Mouse (Mus musculus) neural tube, embryonic 12.5 days (tissue): ENCODE data around the gene Bicc1. TPM values are rescaled to one million over a fixed set of nuclear protein-coding genes. Genes with fewer than 3 reads are reported as not detected.

Experiments
- ATAC-seq: fragments of 200-750 bp; cut with Nextera tagmentation; 2 replicates; pipeline ENCODE4 v1.8.0; 2017; ENCODE audit warnings: low read depth, mild to moderate bottlenecking, moderate TSS enrichment, moderate library complexity; ENCODE audit not compliant: low FRiP score
- H3K27ac ChIP-seq: fragments of 300-500 bp; sonication (generic); 2 replicates; pipeline ENCODE4 v1.5.1; 2016
- H3K27me3 ChIP-seq: fragments of 300-500 bp; sonication (generic); replicated peaks from 2 replicates; pipeline ENCODE4 v1.6.1; 2016; ENCODE audit warnings: mild to moderate bottlenecking
- H3K36me3 ChIP-seq: fragments of 300-500 bp; sonication (generic); 2 replicates; pipeline ENCODE4 v1.6.1; 2016; ENCODE audit warnings: mild to moderate bottlenecking
- H3K4me1 ChIP-seq: fragments of 300-500 bp; sonication (generic); 2 replicates; pipeline ENCODE4 v1.6.1; 2016
- H3K4me2 ChIP-seq: fragments of 300-500 bp; sonication (generic); replicated peaks from 2 replicates; pipeline ENCODE4 v1.6.1; 2016; ENCODE audit warnings: mild to moderate bottlenecking
- H3K4me3 ChIP-seq: fragments of 300-500 bp; sonication (generic); 2 replicates; pipeline ENCODE4 v1.5.1; 2016
- H3K9ac ChIP-seq: fragments of 300-500 bp; sonication (generic); 2 replicates; pipeline ENCODE4 v1.6.1; 2016; ENCODE audit warnings: mild to moderate bottlenecking
- H3K9me3 ChIP-seq: fragments of 300-500 bp; sonication (generic); 2 replicates; pipeline ENCODE4 v1.6.1; 2016; ENCODE audit warnings: mild to moderate bottlenecking
- WGBS: fragments of 180-500 bp; shearing (Covaris S2); methylation state at CpG from one replicate; pipeline ENCODE4 v1.1.7; 2016; 5-methylcytosine and 5-hydroxymethylcytosine counted together
- polyA plus RNA-seq: library from polyadenylated mRNA; unstranded; fragments of >200 nt; fragmentation: Nextera tagmentation; extraction: Ambion mirVana; gene quantifications from 2 replicates; pipeline ENCODE4 v1.2.1, GENCODE M21; 2016

The Bicc1 gene
- polyA plus RNA-seq, 1 experiment from 2014 or later = 7.7 TPM

GRCm38 (mm10) chr10:71181931-71182330 lies 22.4 kb upstream of the Bicc1 start:
- Histone ChIP-seq H3K9ac (no peak overlapping the region), H3K27ac (no peak overlapping the region), H3K36me3 (no peaks in the 10 kb centered on the region), H3K27me3 (no peaks in the 10 kb centered on the region), H3K4me2 (no peak overlapping the region), H3K4me1 (no peaks in the 10 kb centered on the region), H3K9me3 (no peaks in the 10 kb centered on the region), H3K4me3 (no peak overlapping the region)
- no peak for ATAC-seq
- 83% methylated on average over 4 of the region's 4 CpGs for WGBS

- ATAC-seq = no peak
Measured at GRCm38 (mm10) chr10:71181091-71181490, 21.6 kb upstream of the Bicc1 start.

GRCm38 (mm10) chr10:71180057-71180456 lies 20.6 kb upstream of the Bicc1 start:
- no peak for ATAC-seq

More at GRCm38 (mm10) chr10:71181091-71181490, 21.6 kb upstream of the Bicc1 start:
- H3K4me1 ChIP-seq = no peaks in the 10 kb centered on the region
- WGBS = 85% methylated on average over 2 of the region's 2 CpGs
- no peak overlapping the region for H3K4me3 ChIP-seq
- no peaks in the 10 kb centered on the region for H3K36me3 ChIP-seq
- H3K4me2 ChIP-seq = no peak overlapping the region
- H3K27me3 ChIP-seq = no peaks in the 10 kb centered on the region
- no peaks in the 10 kb centered on the region for H3K9me3 ChIP-seq
- no peak overlapping the region for H3K9ac ChIP-seq
- no peak overlapping the region for H3K27ac ChIP-seq

GRCm38 (mm10) chr10:71177201-71177600 lies 17.7 kb upstream of the Bicc1 start:
- Histone ChIP-seq H3K36me3 (no peaks in the 10 kb centered on the region), H3K9ac (no peak overlapping the region), H3K9me3 (no peaks in the 10 kb centered on the region), H3K4me3 (no peak overlapping the region), H3K27me3 (no peaks in the 10 kb centered on the region), H3K4me1 (no peaks in the 10 kb centered on the region), H3K27ac (no peak overlapping the region), H3K4me2 (no peak overlapping the region)
- no peak for ATAC-seq
- 90% methylated on average over 7 of the region's 7 CpGs for WGBS

More at GRCm38 (mm10) chr10:71180057-71180456, 20.6 kb upstream of the Bicc1 start:
- H3K4me1 ChIP-seq = no peaks in the 10 kb centered on the region
- H3K27ac ChIP-seq = no peak overlapping the region
- H3K9ac ChIP-seq = no peak overlapping the region
- H3K4me2 ChIP-seq = no peak overlapping the region
- 73% methylated on average over 2 of the region's 2 CpGs for WGBS
- no peak overlapping the region for H3K4me3 ChIP-seq
- H3K9me3 ChIP-seq = no peaks in the 10 kb centered on the region
- no peaks in the 10 kb centered on the region for H3K27me3 ChIP-seq
- H3K36me3 ChIP-seq = no peaks in the 10 kb centered on the region

- H3K9ac ChIP-seq = no peak overlapping the region
- H3K4me2 ChIP-seq = no peak overlapping the region
- no peaks in the 10 kb centered on the region for H3K36me3 ChIP-seq
- no peak for ATAC-seq
- no peaks in the 10 kb centered on the region for H3K4me1 ChIP-seq
- 75% methylated on average over 8 of the region's 8 CpGs for WGBS
- no peaks in the 10 kb centered on the region for H3K27me3 ChIP-seq
- H3K9me3 ChIP-seq = no peaks in the 10 kb centered on the region
- no peak overlapping the region for H3K4me3 ChIP-seq
- H3K27ac ChIP-seq = no peak overlapping the region
Measured at GRCm38 (mm10) chr10:71176341-71176740, 16.8 kb upstream of the Bicc1 start.

GRCm38 (mm10) chr10:71175280-71175679 lies 15.8 kb upstream of the Bicc1 start:
- Histone ChIP-seq H3K36me3 (no peaks in the 10 kb centered on the region), H3K4me3 (no peak overlapping the region), H3K9ac (no peak overlapping the region), H3K4me2 (no peak overlapping the region), H3K27me3 (no peaks in the 10 kb centered on the region), H3K27ac (no peak overlapping the region), H3K4me1 (no peaks in the 10 kb centered on the region), H3K9me3 (no peaks in the 10 kb centered on the region)
- ATAC-seq = no peak
- WGBS = 96% methylated on average over 15 of the region's 15 CpGs

GRCm38 (mm10) chr10:71171414-71171813 lies 11.9 kb upstream of the Bicc1 start:
- no peaks in the 10 kb centered on the region for H3K36me3 ChIP-seq
- ATAC-seq = no peak
- no peaks in the 10 kb centered on the region for H3K9me3 ChIP-seq
- H3K27ac ChIP-seq = no peak overlapping the region
- no peak overlapping the region for H3K4me2 ChIP-seq
- no peaks in the 10 kb centered on the region for H3K4me1 ChIP-seq
- no peaks in the 10 kb centered on the region for H3K27me3 ChIP-seq
- no peak overlapping the region for H3K4me3 ChIP-seq
- no peak overlapping the region for H3K9ac ChIP-seq
- 98% methylated on average over 1 of the region's 1 CpGs for WGBS

- no peaks in the 10 kb centered on the region for H3K4me1 ChIP-seq
- H3K27me3 ChIP-seq = no peaks in the 10 kb centered on the region
- no peak overlapping the region for H3K4me2 ChIP-seq
- no peak overlapping the region for H3K9ac ChIP-seq
- no peak for ATAC-seq
- H3K4me3 ChIP-seq = no peak overlapping the region
- no peaks in the 10 kb centered on the region for H3K9me3 ChIP-seq
- WGBS = 91% methylated on average over 5 of the region's 5 CpGs
- no peak overlapping the region for H3K27ac ChIP-seq
- no peaks in the 10 kb centered on the region for H3K36me3 ChIP-seq
Measured at GRCm38 (mm10) chr10:71170771-71171170, 11.3 kb upstream of the Bicc1 start.

GRCm38 (mm10) chr10:71169811-71170210 lies 10.3 kb upstream of the Bicc1 start:
- Histone ChIP-seq H3K36me3 (no peaks in the 10 kb centered on the region), H3K27me3 (no peaks in the 10 kb centered on the region), H3K4me1 (no peaks in the 10 kb centered on the region), H3K4me3 (no peak overlapping the region), H3K9ac (no peak overlapping the region), H3K27ac (no peak overlapping the region), H3K4me2 (no peak overlapping the region), H3K9me3 (no peaks in the 10 kb centered on the region)
- WGBS = 92% methylated on average over 10 of the region's 10 CpGs
- ATAC-seq = no peak

- H3K4me1 ChIP-seq = no peaks in the 10 kb centered on the region
- H3K27me3 ChIP-seq = no peaks in the 10 kb centered on the region
- no peak overlapping the region for H3K4me3 ChIP-seq
- H3K9me3 ChIP-seq = no peaks in the 10 kb centered on the region
- no peak overlapping the region for H3K9ac ChIP-seq
- no peak for ATAC-seq
- H3K4me2 ChIP-seq = no peak overlapping the region
- no peak overlapping the region for H3K27ac ChIP-seq
- no peaks in the 10 kb centered on the region for H3K36me3 ChIP-seq
- 50% methylated on average over 4 of the region's 4 CpGs for WGBS
Measured at GRCm38 (mm10) chr10:71169171-71169570, 9.7 kb upstream of the Bicc1 start.

GRCm38 (mm10) chr10:71160449-71160848 lies 949 bp upstream of the Bicc1 start:
- ATAC-seq = no peak
- Histone ChIP-seq H3K27me3 (peaks cover 9% of the 10 kb centered on the region; the same call in 1 of the 2 replicates), H3K4me2 (no peak overlapping the region), H3K9me3 (no peaks in the 10 kb centered on the region), H3K4me3 (no peak overlapping the region), H3K36me3 (no peaks in the 10 kb centered on the region), H3K27ac (no peak overlapping the region), H3K9ac (no peak overlapping the region), H3K4me1 (peaks cover 7% of the 10 kb centered on the region; the same call in 1 of the 2 replicates)
- WGBS = 81% methylated on average over 12 of the region's 12 CpGs

GRCm38 (mm10) chr10:71158940-71159675 lies 392 bp downstream of the Bicc1 start:
- Histone ChIP-seq H3K4me1 (peaks cover 7% of the 10 kb centered on the region; the same call in 1 of the 2 replicates), H3K9ac (peak overlapping the region; percentile 73), H3K27ac (no peak overlapping the region), H3K36me3 (no peaks in the 10 kb centered on the region), H3K4me2 (peak overlapping the region; percentile 94), H3K27me3 (peaks cover 9% of the 10 kb centered on the region; the same call in 1 of the 2 replicates), H3K9me3 (no peaks in the 10 kb centered on the region), H3K4me3 (peak overlapping the region; percentile 65)
- peak; percentile 84 for ATAC-seq
- WGBS = under 1% methylated on average over 64 of the region's 65 CpGs

GRCm38 (mm10) chr10:71156569-71156968 lies 2.9 kb downstream of the Bicc1 start:
- WGBS = 87% methylated on average over 5 of the region's 5 CpGs

More at GRCm38 (mm10) chr10:71156569-71156968, 2.9 kb downstream of the Bicc1 start:
- Histone ChIP-seq H3K27me3 (0 out of 2 replicates have a peak, but pooled peaks cover 9% of the 10 kb centered on the region), H3K9me3 (no peaks in the 10 kb centered on the region), H3K4me1 (peaks cover 7% of the 10 kb centered on the region; the same call in 1 of the 2 replicates), H3K9ac (no peak overlapping the region), H3K36me3 (no peaks in the 10 kb centered on the region), H3K4me2 (no peak overlapping the region), H3K4me3 (no peak overlapping the region), H3K27ac (no peak overlapping the region)
- no peak for ATAC-seq
